Mouse (Mus musculus) frontal cortex, postnatal 25 days (tissue): ENCODE data around the gene Sf3b2.

ENCODE experiments used
- DNase-seq, 2 experiments: peaks; one replicate each; pipeline ENCODE4 v3.0.0; 2022; ENCODE audit warnings: low spot score in 2 of 2

Sf3b2 gene

GRCm38 (mm10) chr19:5294972-5295735 lies at the start of gene Sf3b2:
Gene Sf3b2, minus strand, starts transcription at chr19:5295455.
- DNase-seq = peak; percentile 94 to 98

GRCm38 (mm10) chr19:5341360-5341759 lies 46.1 kb upstream of the Sf3b2 start:
- DNase-seq = no peak

DNA sequence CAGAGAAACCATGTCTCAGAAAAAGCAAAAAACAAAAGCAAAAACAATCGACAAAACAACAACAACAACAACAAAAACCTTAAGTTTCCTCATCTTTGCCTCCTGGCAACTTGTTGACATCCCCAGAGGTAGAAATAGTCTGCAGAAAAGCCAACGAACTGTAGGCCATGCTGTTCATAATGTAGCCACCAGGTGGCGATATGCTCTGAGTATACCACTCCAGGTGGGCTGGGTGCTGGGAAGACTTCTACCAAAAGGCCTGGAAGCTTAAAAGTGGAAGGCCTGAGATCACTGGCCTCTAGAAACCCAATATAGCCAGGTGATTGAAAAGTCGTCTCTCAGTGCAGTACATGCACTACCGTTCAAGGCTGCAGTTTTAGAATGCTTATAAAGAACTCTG lies 42.7 kb upstream of the Sf3b2 start:
- DNase-seq = peak; percentile 61 to 69

GRCm38 (mm10) chr19:5335441-5335840 lies 40.2 kb upstream of the Sf3b2 start, which contains the start of gene Catsper1:
Gene Catsper1, plus strand, starts transcription at chr19:5335741.
- DNase-seq = no peak

- no peak for DNase-seq
Observed at GRCm38 (mm10) chr19:5334741-5335140, 39.5 kb upstream of the Sf3b2 start.

DNA sequence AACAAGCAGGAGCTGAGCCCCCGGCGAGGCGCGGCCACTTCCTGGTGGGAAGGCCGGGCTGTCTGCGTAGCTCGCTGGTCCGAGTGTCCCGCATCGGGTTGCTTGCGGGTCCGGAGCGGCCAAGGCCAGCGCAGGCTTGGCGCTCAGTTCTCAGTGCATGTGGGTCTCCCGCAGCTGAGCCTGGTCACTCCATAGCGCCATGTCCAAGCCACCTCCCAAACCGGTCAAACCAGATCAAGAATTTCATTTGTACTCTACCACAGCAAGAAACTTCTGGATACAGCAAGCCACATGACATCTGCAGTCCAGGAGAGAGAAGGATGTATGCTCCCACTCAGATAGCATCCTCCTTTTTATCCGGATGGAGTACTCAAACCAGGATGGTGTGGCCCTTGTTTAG lies 32.7 kb upstream of the Sf3b2 start:
- no peak for DNase-seq

GRCm38 (mm10) chr19:5323801-5324200 lies 28.5 kb upstream of the Sf3b2 start:
- DNase-seq = no peak

DNA sequence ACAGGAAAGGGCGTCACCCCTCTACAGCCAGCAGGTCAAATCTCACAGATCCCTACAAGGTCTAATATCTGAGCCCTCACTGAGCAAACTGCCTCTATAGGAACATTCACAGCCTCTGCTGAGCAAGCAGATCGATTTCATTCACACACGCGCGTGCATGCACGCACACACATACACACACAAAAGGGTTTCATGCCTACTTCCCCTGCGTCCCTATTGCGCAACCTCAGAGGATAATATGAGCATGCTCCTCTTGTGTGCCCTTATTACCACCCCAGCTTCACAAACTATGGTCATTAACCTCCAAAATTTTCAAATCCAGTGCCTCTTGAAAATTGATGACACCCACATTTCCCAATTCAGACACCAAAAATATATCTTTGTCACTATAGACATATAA lies 17.9 kb upstream of the Sf3b2 start:
- no peak for DNase-seq

- no peak for DNase-seq
Observed at GRCm38 (mm10) chr19:5309025-5309424, 13.8 kb upstream of the Sf3b2 start.

GRCm38 (mm10) chr19:5306968-5307734 lies 11.9 kb upstream of the Sf3b2 start:
- DNase-seq = no peak

GRCm38 (mm10) chr19:5306279-5306678 lies 11.0 kb upstream of the Sf3b2 start:
- DNase-seq = no peak

GRCm38 (mm10) chr19:5302455-5302854 lies 7.2 kb upstream of the Sf3b2 start:
- DNase-seq = no peak

GRCm38 (mm10) chr19:5300588-5300987 lies 5.3 kb upstream of the Sf3b2 start:
- no peak for DNase-seq

- DNase-seq = no peak
Observed at GRCm38 (mm10) chr19:5297903-5298800, 2.9 kb upstream of the Sf3b2 start, which contains the start of gene Gal3st3. Gene Gal3st3, plus strand, starts transcription at chr19:5298331.

DNA sequence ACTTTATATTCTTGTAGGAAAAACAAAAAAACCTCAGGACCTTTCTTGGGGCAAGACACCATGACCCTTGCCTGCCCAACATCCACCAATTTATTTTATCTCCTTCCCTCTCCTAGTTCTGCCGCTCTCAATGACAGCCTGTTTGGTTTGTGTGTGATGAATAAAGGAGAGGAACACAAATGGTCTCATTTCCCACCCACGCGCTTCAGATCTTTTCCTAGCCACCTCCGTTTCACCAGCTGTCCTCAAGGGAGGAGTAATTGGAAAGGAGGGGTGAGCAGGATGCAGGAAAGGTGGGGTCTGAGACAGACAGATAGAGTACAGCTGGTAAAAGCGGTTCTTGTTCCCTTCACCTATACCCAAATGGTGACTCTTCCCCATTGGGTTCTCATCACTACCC lies 1.4 kb upstream of the Sf3b2 start:
- DNase-seq = peak; percentile 25 to 35

GRCm38 (mm10) chr19:5295736-5296075 lies 451 bp upstream of the Sf3b2 start:
- no peak for DNase-seq

DNA sequence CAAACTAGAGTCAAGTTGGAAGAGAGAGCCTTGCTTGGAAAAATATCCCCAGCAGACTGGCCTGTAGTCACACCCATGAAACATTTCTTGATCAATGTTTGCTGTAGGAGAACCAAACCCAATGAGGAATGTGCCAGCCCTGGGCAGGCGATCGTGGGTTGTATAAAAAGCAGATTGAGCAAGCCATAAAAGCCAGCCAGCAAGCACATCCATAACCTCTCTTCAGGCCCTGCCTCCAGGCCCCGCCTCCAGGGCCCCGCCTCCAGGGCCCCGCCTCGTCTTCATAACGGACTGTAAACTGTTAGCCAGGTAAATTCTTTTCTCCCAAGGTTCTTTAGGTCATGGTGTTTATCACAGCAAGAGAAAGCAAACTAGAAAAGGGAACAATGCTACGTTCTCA lies 16.9 kb downstream of the Sf3b2 start:
- DNase-seq = no peak

- DNase-seq = no peak
Observed at GRCm38 (mm10) chr19:5277140-5277539, 18.1 kb downstream of the Sf3b2 start.

- no peak for DNase-seq
Observed at GRCm38 (mm10) chr19:5276531-5276930, 18.7 kb downstream of the Sf3b2 start.

DNA sequence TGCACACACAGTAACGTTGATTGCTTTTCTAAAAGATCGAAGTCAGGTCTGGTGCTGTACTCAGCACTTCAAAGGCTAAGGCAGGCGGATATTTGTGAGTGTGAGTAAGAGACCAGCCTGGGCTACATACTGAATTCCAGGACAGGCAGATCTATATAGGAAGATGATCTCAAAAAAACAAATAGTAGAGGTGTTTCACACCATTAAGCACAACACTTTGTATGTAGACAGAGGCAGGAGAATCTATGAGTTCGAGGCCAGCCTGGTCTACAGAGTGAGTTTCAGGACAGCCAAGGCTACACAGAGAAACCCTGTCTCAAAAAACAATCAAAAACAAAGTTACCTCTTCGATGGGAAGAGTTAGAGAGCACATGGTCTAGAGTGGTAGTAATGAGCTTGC lies 19.5 kb downstream of the Sf3b2 start:
- no peak for DNase-seq

DNA sequence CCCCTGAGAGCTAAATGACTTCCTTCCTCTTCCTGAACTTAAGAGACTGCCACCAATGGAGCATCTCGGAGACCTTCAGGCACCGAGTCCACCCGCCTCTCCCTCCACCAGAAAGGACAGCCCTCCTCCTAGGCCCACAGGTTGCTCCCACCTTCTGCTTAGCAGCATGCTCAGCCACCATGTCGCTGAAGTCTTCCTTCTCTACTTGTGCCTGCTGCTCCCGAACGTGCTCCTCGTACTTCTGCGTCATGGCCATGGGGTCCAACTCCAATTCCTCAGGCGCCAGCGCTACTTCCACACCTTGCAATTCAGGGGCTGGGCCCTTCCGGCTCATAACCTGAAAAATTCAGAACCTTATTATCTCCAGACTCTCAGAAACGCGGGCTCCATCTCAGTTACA lies 20.6 kb downstream of the Sf3b2 start:
- no peak for DNase-seq

DNA sequence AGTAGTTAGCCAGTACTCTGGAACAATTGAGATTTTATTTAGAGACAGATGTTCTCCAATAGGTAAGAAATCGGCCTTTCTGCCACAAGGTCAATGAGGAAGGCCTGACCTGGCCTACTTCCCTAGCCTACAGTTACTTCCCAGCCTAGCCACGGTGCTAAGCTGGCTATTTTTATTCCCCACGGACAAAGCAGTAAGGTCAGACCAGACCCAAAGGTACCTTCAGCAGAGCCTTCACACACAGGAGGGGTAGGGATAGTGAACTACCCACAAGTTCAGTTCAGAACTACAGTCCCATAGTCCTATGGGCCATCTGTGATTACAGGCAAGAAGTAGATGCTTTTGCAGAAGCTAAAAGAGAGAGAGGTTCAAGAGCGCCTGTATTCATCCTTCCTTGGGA lies 21.3 kb downstream of the Sf3b2 start:
- DNase-seq = no peak
